Mouse (Mus musculus) hindbrain, embryonic 14.5 days (tissue): ENCODE measurements around the gene Gja6. TPM values are rescaled to one million over a fixed set of nuclear protein-coding genes. Genes with fewer than 3 reads are reported as not detected.

Source experiments
- ATAC-seq: fragments of 200-750 bp; cut with Nextera tagmentation; 2 replicates; pipeline ENCODE4 v1.8.0; 2017; ENCODE audit warnings: moderate number of reproducible peaks, mild to moderate bottlenecking, moderate TSS enrichment, moderate library complexity; ENCODE audit not compliant: low FRiP score
- DNase-seq: peaks from one replicate; pipeline ENCODE4 v3.0.0-alpha.2; 2015; ENCODE audit warnings: low spot score
- H3K27ac ChIP-seq: fragments of 300-500 bp; sonication (generic); 2 replicates; pipeline ENCODE4 v1.5.1; 2014; ENCODE audit warnings: mild to moderate bottlenecking, moderate library complexity
- H3K27me3 ChIP-seq: fragments of 300-500 bp; sonication (generic); 2 replicates; pipeline ENCODE4 v1.6.1; 2014; ENCODE audit warnings: mild to moderate bottlenecking, low read length, mixed read lengths; ENCODE audit not compliant: control insufficient read depth, insufficient read depth
- H3K36me3 ChIP-seq: fragments of 300-500 bp; sonication (generic); replicated peaks from 2 replicates; pipeline ENCODE4 v1.6.1; 2014; ENCODE audit not compliant: control insufficient read depth, insufficient read depth
- H3K4me1 ChIP-seq: fragments of 300-500 bp; sonication (generic); replicated peaks from 2 replicates; pipeline ENCODE4 v1.6.1; 2014; ENCODE audit warnings: antibody characterized with exemption, low read length, mixed read lengths; ENCODE audit not compliant: control insufficient read depth, insufficient read depth
- H3K4me2 ChIP-seq: fragments of 300-500 bp; sonication (generic); replicated peaks from 2 replicates; pipeline ENCODE4 v1.6.1; 2014; ENCODE audit warnings: mild to moderate bottlenecking, moderate library complexity
- H3K4me3 ChIP-seq: fragments of 300-500 bp; sonication (generic); replicated peaks from 2 replicates; pipeline ENCODE4 v1.5.1; 2014; ENCODE audit warnings: mild to moderate bottlenecking, low read length
- H3K9ac ChIP-seq: fragments of 300-500 bp; sonication (generic); 2 replicates; pipeline ENCODE4 v1.6.1; 2014
- H3K9me3 ChIP-seq: fragments of 300-500 bp; sonication (generic); 2 replicates; pipeline ENCODE4 v1.6.1; 2016; ENCODE audit warnings: low read length; ENCODE audit not compliant: control insufficient read depth
- WGBS: fragments of 180-500 bp; shearing (Covaris S2); extraction: QIAGEN DNeasy Blood & Tissue Kit; methylation state at CpG from one replicate; pipeline ENCODE4 v1.1.7; 2014; 5-methylcytosine and 5-hydroxymethylcytosine counted together
- polyA plus RNA-seq: library from polyadenylated mRNA; unstranded; fragments of >200 nt; fragmentation: Nextera tagmentation; extraction: Ambion mirVana; gene quantifications from 2 replicates; pipeline ENCODE4 v1.2.1, GENCODE M21; 2014

Gja6 gene
- polyA plus RNA-seq: 0.10 and 0.12 TPM in 2 replicates

GRCm38 (mm10) chrX:160906952-160907351 is at the start of gene Gja6:
TSS of gene Gja6 (minus strand) at chrX:160907052.
- no peak within 1 kb of the TSS for H3K27ac ChIP-seq
- no peak within 1 kb of the TSS for H3K4me2 ChIP-seq
- H3K9me3 ChIP-seq: no peaks in the 10 kb centered on the region
- peaks cover 8% of the 10 kb centered on the region for H3K27me3 ChIP-seq
- H3K36me3 ChIP-seq: no peaks in the 10 kb centered on the region
- no peak within 1 kb of the TSS for H3K9ac ChIP-seq
- no peak within 1 kb of the TSS for H3K4me3 ChIP-seq
- no peaks in the 10 kb centered on the region for H3K4me1 ChIP-seq
- ATAC-seq: no peak
- no peak for DNase-seq
- 74% methylated on average over 4 of the region's 4 CpGs for WGBS

GRCm38 (mm10) chrX:160949583-160949982 is 42.7 kb upstream of the Gja6 start:
- Histone ChIP-seq H3K27me3 (peaks cover 15% of the 10 kb centered on the region), H3K4me2 (no peak overlapping the region), H3K27ac (no peak overlapping the region), H3K36me3 (no peaks in the 10 kb centered on the region), H3K9ac (no peak overlapping the region), H3K4me1 (no peaks in the 10 kb centered on the region), H3K4me3 (no peak overlapping the region), H3K9me3 (no peaks in the 10 kb centered on the region)
- 86% methylated on average over 2 of the region's 2 CpGs for WGBS
- DNase-seq (no peak), ATAC-seq (no peak)

- no peak for ATAC-seq
- WGBS: 91% methylated on average over 4 of the region's 4 CpGs
Observed at GRCm38 (mm10) chrX:160944722-160945121, 37.9 kb upstream of the Gja6 start.

GRCm38 (mm10) chrX:160935541-160935940 is 28.7 kb upstream of the Gja6 start:
- Histone ChIP-seq H3K9me3 (no peaks in the 10 kb centered on the region), H3K27ac (no peak overlapping the region), H3K4me3 (no peak overlapping the region), H3K36me3 (no peaks in the 10 kb centered on the region), H3K4me2 (no peak overlapping the region), H3K9ac (no peak overlapping the region), H3K27me3 (peaks cover 17% of the 10 kb centered on the region; the same call in 1 of the 2 replicates), H3K4me1 (no peaks in the 10 kb centered on the region)
- DNase-seq: no peak
- 53% methylated on average over 1 of the region's 1 CpGs for WGBS
- ATAC-seq: no peak

More at GRCm38 (mm10) chrX:160944722-160945121, 37.9 kb upstream of the Gja6 start:
- no peaks in the 10 kb centered on the region for H3K9me3 ChIP-seq
- H3K4me1 ChIP-seq: no peaks in the 10 kb centered on the region
- peaks cover 24% of the 10 kb centered on the region for H3K27me3 ChIP-seq
- DNase-seq: no peak
- no peak overlapping the region for H3K4me3 ChIP-seq
- H3K4me2 ChIP-seq: no peak overlapping the region
- H3K9ac ChIP-seq: no peak overlapping the region
- H3K36me3 ChIP-seq: no peaks in the 10 kb centered on the region
- no peak overlapping the region for H3K27ac ChIP-seq

GRCm38 (mm10) chrX:160930656-160931055 is 23.8 kb upstream of the Gja6 start:
- ATAC-seq (no peak), DNase-seq (no peak)
- no peak overlapping the region for H3K4me3 ChIP-seq
- H3K36me3 ChIP-seq: no peaks in the 10 kb centered on the region
- no peak overlapping the region for H3K9ac ChIP-seq
- no peaks in the 10 kb centered on the region for H3K4me1 ChIP-seq
- H3K27me3 ChIP-seq: peaks cover 9% of the 10 kb centered on the region; the same call in 1 of the 2 replicates
- no peaks in the 10 kb centered on the region for H3K9me3 ChIP-seq
- no peak overlapping the region for H3K4me2 ChIP-seq
- no peak overlapping the region for H3K27ac ChIP-seq

GRCm38 (mm10) chrX:160928870-160929269 is 22.0 kb upstream of the Gja6 start:
- 92% methylated on average over 1 of the region's 1 CpGs for WGBS
- 0 out of 2 replicates have a peak, but pooled peaks cover 4% of the 10 kb centered on the region for H3K27me3 ChIP-seq
- H3K4me2 ChIP-seq: no peak overlapping the region
- H3K27ac ChIP-seq: no peak overlapping the region
- no peak overlapping the region for H3K9ac ChIP-seq
- DNase-seq: no peak
- no peak for ATAC-seq
- no peaks in the 10 kb centered on the region for H3K9me3 ChIP-seq
- no peaks in the 10 kb centered on the region for H3K4me1 ChIP-seq
- no peak overlapping the region for H3K4me3 ChIP-seq
- H3K36me3 ChIP-seq: no peaks in the 10 kb centered on the region

- no peak for DNase-seq
- ATAC-seq: no peak
- H3K9me3 ChIP-seq: no peaks in the 10 kb centered on the region
- H3K4me3 ChIP-seq: no peak overlapping the region
- WGBS: 87% methylated on average over 3 of the region's 3 CpGs
- H3K4me2 ChIP-seq: no peak overlapping the region
- no peak overlapping the region for H3K27ac ChIP-seq
- H3K4me1 ChIP-seq: no peaks in the 10 kb centered on the region
- no peaks in the 10 kb centered on the region for H3K36me3 ChIP-seq
- no peak overlapping the region for H3K9ac ChIP-seq
- peaks cover 13% of the 10 kb centered on the region; the same call in 1 of the 2 replicates for H3K27me3 ChIP-seq
Observed at GRCm38 (mm10) chrX:160919022-160919637, 12.3 kb upstream of the Gja6 start.

- Histone ChIP-seq H3K36me3 (no peaks in the 10 kb centered on the region), H3K4me1 (no peaks in the 10 kb centered on the region), H3K4me2 (no peak overlapping the region), H3K27ac (no peak overlapping the region), H3K9me3 (no peaks in the 10 kb centered on the region), H3K4me3 (no peak overlapping the region), H3K9ac (no peak overlapping the region), H3K27me3 (peaks cover 8% of the 10 kb centered on the region)
- WGBS: 90% methylated on average over 4 of the region's 4 CpGs
- no peak for ATAC-seq
- DNase-seq: no peak
Observed at GRCm38 (mm10) chrX:160906477-160906876, 375 bp downstream of the Gja6 start.

GRCm38 (mm10) chrX:160905913-160906312 is 939 bp downstream of the Gja6 start:
- Histone ChIP-seq H3K9me3 (no peaks in the 10 kb centered on the region), H3K4me1 (no peaks in the 10 kb centered on the region), H3K27me3 (peaks cover 12% of the 10 kb centered on the region), H3K4me3 (no peak overlapping the region), H3K4me2 (no peak overlapping the region), H3K27ac (no peak overlapping the region), H3K36me3 (no peaks in the 10 kb centered on the region), H3K9ac (no peak overlapping the region)
- WGBS: 80% methylated on average over 4 of the region's 4 CpGs
- no peak for DNase-seq
- ATAC-seq: no peak
